Mouse (Mus musculus) mouse embryonic stem cell (cell line): ENCODE results near the gene Tle3.

Experiments
- in situ Hi-C, 2 experiments: fragments of 300-500 bp; cut with MboI; formaldehyde crosslinking; loops; 1 replicate in 1 of 2; 3 replicates in 1 of 2; pipeline ENCODE4 v1.14.3; 2019 to 2020; ENCODE audit warnings: low sequenced_read_pairs in 2 of 2, low pct_unique_long_range_greater_than_20kb in 1 of 2, mixed read lengths in 1 of 2; ENCODE audit not compliant: unreplicated experiment in 1 of 2

The Tle3 gene

GRCm38 (mm10) chr9:61348616-61349015, 23.6 kb upstream of the Tle3 start:
- in situ Hi-C loops, result no loop called here

DNA sequence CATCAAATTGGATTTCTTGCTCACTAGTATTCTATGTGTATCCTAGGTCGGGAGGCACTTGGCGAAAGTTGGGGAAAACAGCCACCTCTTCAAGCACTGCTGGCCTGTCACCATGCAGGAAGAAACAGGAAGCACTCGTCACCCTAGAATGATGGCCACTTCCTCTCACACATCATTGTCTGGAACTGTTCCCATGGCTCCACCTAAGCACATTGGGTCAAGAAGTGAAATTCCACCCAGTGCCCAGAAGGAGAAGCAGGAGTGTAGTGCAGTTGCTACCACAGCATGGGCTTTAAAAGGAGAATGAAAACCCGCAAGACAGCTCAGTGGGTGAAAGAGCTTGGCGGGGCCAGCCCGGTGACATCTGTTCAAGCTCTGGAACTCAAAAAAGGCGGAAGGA, 22.5 kb upstream of the Tle3 start:
- in situ Hi-C loops, result no loop called here

- in situ Hi-C loops, result no loop called here
Observed at GRCm38 (mm10) chr9:61351164-61351563, 21.0 kb upstream of the Tle3 start.

- in situ Hi-C loops, result no loop called here
Observed at GRCm38 (mm10) chr9:61358933-61359332, 13.2 kb upstream of the Tle3 start.

- in situ Hi-C loops, result no loop called here
Observed at GRCm38 (mm10) chr9:61359741-61360140, 12.4 kb upstream of the Tle3 start.

- in situ Hi-C loops, result no loop called here
Observed at GRCm38 (mm10) chr9:61360163-61360562, 12.0 kb upstream of the Tle3 start.

GRCm38 (mm10) chr9:61360727-61361631, 11.2 kb upstream of the Tle3 start:
- in situ Hi-C loops, result no loop called here

- in situ Hi-C loops, result no loop called here
Observed at GRCm38 (mm10) chr9:61363194-61363593, 9.0 kb upstream of the Tle3 start.

DNA sequence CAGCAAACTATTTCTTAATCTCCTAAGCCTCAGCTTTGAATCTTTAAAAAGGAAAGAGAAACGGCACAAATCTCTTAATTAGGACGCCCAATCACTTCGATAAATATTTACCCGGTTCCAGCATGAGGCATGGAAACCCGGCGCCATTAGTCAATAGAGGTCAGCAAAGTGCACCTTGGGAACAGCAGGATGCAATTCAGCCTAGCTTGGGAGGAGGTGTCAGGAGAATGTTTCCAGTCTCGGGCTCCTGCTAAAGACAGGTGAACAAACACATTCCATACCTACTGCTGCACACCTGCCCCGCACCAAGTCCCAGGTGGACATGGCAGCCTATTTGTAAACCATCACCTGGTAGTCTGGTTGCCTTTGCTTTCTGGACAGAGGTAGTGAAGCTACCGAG, 6.1 kb upstream of the Tle3 start:
- in situ Hi-C loops, result no loop called here

DNA sequence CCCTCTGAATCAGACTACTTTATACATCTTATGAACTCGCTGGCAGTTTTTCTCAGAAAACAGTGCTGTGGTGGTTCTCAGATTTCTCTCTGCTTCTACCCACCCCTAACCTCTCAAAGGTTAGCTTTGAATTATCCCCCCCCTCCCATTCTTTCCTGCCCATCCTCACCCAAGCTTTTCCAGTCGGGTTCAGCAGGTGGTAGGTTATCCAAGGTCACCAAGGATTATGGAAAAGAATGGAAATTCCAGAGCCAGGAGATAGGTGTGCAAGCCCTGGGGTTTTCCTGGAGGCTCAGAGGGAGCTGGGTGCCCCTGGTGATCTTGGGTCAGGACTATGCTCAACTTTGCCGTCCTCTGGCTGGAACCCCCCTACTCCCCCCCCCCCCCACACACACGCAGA, 5.0 kb upstream of the Tle3 start:
- in situ Hi-C loops, result no loop called here

DNA sequence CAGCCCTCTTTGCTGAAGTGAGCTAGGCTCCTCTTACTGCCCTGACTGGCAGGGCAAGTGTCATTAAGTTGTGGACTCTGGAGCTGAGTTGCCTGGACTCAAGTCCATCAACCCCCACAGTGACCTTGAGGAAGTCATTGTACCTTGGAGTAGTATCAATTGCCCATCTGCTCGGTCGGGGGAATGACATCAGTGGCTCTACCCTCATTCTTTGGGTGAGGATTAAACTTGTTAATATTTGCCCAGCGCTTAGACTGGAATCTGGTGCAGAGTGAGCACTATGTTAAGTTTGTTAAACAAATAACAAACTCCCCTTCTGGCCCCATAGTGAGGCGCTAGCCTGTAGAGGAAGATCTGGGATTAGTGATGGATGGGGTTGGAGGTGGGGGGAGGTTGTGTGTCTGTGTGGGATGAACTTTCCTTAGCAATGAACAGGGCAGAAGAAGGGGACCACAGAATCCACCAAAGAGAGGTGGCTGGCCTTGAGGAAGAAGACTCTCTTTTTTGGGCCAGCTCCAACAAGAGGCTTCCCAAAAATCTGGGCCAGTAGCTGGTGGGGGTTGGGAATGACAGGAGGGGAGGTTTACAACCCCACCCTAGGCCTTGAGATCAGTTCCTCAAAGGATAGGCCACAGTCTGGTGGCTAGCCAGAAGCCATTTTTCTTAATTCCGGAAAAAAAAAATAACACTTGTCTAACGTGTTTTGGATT, 4.2 kb upstream of the Tle3 start:
- in situ Hi-C loops, result no loop called here

DNA sequence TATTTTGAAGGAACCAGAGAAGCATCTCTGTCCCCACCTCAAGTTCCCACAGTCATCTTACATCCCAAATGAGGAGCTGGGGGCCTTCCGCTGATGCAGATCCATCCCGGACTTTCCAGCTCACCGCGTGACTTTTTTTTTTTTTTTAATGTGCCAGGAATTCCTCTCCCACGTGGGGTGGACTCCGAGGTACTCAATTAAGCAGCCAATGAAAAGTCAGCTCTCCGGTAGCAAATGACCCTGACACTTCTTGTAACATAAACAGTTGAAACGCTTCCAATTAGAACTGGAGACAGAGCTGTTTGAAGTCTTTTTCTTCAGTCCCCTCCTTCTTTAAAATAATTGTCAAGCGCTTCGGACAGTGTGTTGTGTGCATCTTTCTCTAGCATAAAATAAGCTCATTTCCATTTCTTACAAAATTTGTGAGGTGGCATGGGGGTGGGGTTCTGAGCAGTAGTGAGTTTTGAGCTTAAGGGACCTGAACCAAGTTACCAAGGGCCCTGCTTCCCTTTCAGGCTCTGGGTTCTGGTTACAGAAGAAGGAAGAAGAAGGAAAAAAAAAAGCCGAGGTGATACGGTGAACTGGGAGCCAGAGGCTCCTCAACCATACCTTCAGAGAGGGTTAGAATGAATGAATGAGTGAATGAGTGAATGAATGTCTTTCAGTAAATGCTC, 3.5 kb upstream of the Tle3 start:
- in situ Hi-C loops, result no loop called here

- in situ Hi-C loops, result no loop called here
Observed at GRCm38 (mm10) chr9:61369316-61370273, 2.6 kb upstream of the Tle3 start.

GRCm38 (mm10) chr9:61370454-61370888, 1.7 kb upstream of the Tle3 start:
- in situ Hi-C loops, result no loop called here

DNA sequence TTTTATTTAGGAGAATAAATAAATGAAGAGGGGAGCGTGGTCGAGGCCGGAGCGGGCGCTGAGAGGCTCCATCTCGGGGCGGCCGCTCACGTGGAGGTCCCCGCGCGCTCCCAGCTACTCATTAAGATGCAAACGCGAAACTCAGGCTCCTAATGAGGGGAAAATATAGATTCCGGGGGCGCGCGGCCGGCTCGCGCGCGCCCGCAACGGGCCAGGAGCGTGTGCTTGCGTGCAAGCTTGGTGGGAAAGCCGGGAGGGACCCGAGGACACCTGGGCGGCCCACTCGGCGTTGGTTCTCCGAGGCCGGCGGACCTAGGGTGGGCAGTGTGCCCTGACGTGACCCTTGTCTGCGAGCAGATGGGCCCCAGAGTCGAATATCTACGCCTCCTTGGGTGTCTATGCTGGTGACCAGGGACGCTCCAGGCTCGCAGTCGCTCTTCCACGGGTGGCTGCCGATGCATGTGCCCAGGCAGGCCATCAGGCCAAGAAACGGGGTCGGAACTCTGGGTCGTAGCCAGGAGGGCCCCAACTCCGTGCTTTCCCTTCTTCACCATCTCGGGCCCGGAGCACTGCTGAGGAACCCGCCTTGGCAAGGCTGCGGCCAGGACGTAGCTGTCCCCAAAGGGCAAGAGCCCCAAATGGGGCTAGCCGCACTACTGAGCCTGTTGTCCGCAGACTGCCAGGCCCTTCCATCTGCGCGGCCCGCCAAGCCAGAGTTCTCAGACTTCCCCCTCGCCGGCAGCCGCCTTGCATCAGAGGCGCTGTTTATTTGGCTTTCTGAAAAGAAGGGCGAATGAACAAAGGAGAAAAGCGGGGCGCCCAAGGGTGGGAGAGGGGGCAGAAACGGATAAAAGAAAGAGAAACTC, 1.0 kb upstream of the Tle3 start:
- in situ Hi-C loops, result no loop called here

- in situ Hi-C loops, result no loop called here
Observed at GRCm38 (mm10) chr9:61372510-61372975, 377 bp downstream of the Tle3 start.

DNA sequence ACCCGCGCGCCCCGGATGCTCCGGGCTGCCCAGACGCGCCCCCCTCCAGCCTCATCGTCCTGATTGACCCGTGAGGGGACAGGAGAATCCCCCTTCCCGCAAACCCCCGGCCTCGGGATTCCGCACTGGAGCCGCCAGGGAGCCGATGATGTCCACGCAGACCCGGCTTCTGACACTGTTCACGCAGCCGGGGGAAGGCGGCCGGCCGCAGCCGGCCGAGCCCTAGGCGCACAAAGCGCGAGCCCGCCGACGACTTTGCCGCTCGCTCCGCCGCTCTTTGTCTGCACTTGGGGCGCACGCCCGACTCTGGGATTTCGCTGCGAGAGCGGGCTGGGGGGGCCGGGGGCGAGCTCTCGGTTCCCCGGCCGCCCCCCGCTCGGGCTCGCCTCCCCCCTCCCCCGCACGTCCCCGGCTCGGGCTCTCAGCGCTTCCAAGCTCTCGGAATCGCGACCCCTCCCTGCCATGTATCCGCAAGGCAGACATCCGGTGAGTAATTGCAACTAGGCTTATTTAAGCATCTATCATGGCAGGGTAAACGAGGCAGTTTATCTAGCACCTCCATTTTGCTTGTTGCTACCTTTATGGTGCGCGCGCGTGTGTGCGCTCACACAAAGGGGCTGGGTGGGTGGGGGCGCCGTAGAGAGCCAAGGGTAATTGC, 939 bp downstream of the Tle3 start:
- in situ Hi-C loops, result no loop called here
